In genomic region chr12:100887801-100888258, GRCm38 (mm10) we compare ENCODE assay signal across 8 mouse cellular contexts. TPM values are rescaled to one million over a fixed set of nuclear protein-coding genes. Genes with fewer than 3 reads are reported as not detected.
A peak's percentile ranks its signal among the peaks of the same experiment; 100 is the strongest.
DNase-seq lines count a peak whose midpoint lies in the region; ATAC-seq and TF ChIP-seq lines count a peak whose summit lies in the region.

No protein-coding gene starts in this region.

- H3K9ac ChIP-seq in hindbrain, embryonic 14.5 days = no peak overlapping the region
- H3K9ac ChIP-seq in hindbrain, embryonic 11.5 days (ENCODE audit: low read depth, low read length) = no peak overlapping the region
- no peak overlapping the region for H3K9ac ChIP-seq in embryonic facial prominence, embryonic 15.5 days
- no peak overlapping the region for H3K9ac ChIP-seq in intestine, postnatal 0 days (ENCODE audit: low read depth, low read length)

- H3K36me3 ChIP-seq in hindbrain, embryonic 14.5 days (replicated peaks; ENCODE audit: control insufficient read depth, insufficient read depth) = no peaks in the 10 kb centered on the region
- no peaks in the 10 kb centered on the region for H3K36me3 ChIP-seq in hindbrain, embryonic 11.5 days (ENCODE audit: control insufficient read depth, insufficient read depth, low read length)
- H3K36me3 ChIP-seq in embryonic facial prominence, embryonic 15.5 days = no peaks in the 10 kb centered on the region
- no peaks in the 10 kb centered on the region for H3K36me3 ChIP-seq in intestine, postnatal 0 days (ENCODE audit: control insufficient read depth, insufficient read depth)

- no peaks in the 10 kb centered on the region for H3K9me3 ChIP-seq in hindbrain, embryonic 14.5 days (ENCODE audit: control insufficient read depth, low read length)
- no peaks in the 10 kb centered on the region for H3K9me3 ChIP-seq in hindbrain, embryonic 11.5 days (ENCODE audit: control insufficient read depth, low read length)
- no peaks in the 10 kb centered on the region for H3K9me3 ChIP-seq in embryonic facial prominence, embryonic 15.5 days (replicated peaks)
- H3K9me3 ChIP-seq in intestine, postnatal 0 days (ENCODE audit: control insufficient read depth) = no peaks in the 10 kb centered on the region

- TF ChIP-seq CTCF in intestine, postnatal 0 days (IDR thresholded peaks at IDR 0.05; ENCODE audit: low read depth) = peak; percentile 29; the same call in 1 of the 2 replicates

- no peaks in the 10 kb centered on the region for H3K27me3 ChIP-seq in hindbrain, embryonic 14.5 days (ENCODE audit: control insufficient read depth, insufficient read depth, low read length)
- H3K27me3 ChIP-seq in hindbrain, embryonic 11.5 days (ENCODE audit: control insufficient read depth, insufficient read depth, low read length) = no peaks in the 10 kb centered on the region
- 0 out of 2 replicates have a peak, but pooled peaks cover 4% of the 10 kb centered on the region for H3K27me3 ChIP-seq in embryonic facial prominence, embryonic 15.5 days
- H3K27me3 ChIP-seq in intestine, postnatal 0 days (replicated peaks; ENCODE audit: control insufficient read depth, insufficient read depth, low read length) = no peaks in the 10 kb centered on the region

- H3K4me2 ChIP-seq in hindbrain, embryonic 14.5 days (replicated peaks) = no peak overlapping the region; the same call in 1 of the 2 replicates
- H3K4me2 ChIP-seq in hindbrain, embryonic 11.5 days (replicated peaks; ENCODE audit: low read depth, low read length) = no peak overlapping the region
- H3K4me2 ChIP-seq in embryonic facial prominence, embryonic 15.5 days (replicated peaks) = peak overlapping the region; percentile 13; the same call in 1 of the 2 replicates
- no peak overlapping the region for H3K4me2 ChIP-seq in intestine, postnatal 0 days (replicated peaks; ENCODE audit: low read depth)

- H3K4me1 ChIP-seq in hindbrain, embryonic 14.5 days (replicated peaks; ENCODE audit: control insufficient read depth, insufficient read depth, low read length) = peaks cover 6% of the 10 kb centered on the region; the same call in 1 of the 2 replicates
- no peaks in the 10 kb centered on the region for H3K4me1 ChIP-seq in hindbrain, embryonic 11.5 days (replicated peaks; ENCODE audit: control insufficient read depth, insufficient read depth, low read length)
- peaks cover 7% of the 10 kb centered on the region for H3K4me1 ChIP-seq in embryonic facial prominence, embryonic 15.5 days
- H3K4me1 ChIP-seq in intestine, postnatal 0 days (replicated peaks; ENCODE audit: control insufficient read depth, insufficient read depth, low read length) = no peaks in the 10 kb centered on the region

- peak; percentile 42 for DNase-seq in hindbrain, embryonic 14.5 days (ENCODE audit: low spot score)
- DNase-seq in hindbrain, embryonic 11.5 days (ENCODE audit: low spot score) = no peak
- DNase-seq in Muller cell, postnatal 12 days (ENCODE audit: inconsistent ontology term) = peak; percentile 27
- DNase-seq in lung, postnatal 4 days = peak; percentile 39 to 74
- peak; percentile 89 for DNase-seq in telencephalon, adult 2 months (ENCODE audit: low read depth, low spot score)
- DNase-seq in c-Kit-positive CD71-positive TER-119-positive erythroid progenitor cells, embryonic 14.5 days (ENCODE audit: low spot score) = no peak

- H3K27ac ChIP-seq in hindbrain, embryonic 14.5 days = no peak overlapping the region
- H3K27ac ChIP-seq in hindbrain, embryonic 11.5 days (ENCODE audit: low read depth, low read length) = no peak overlapping the region
- H3K27ac ChIP-seq in embryonic facial prominence, embryonic 15.5 days (replicated peaks) = 0 out of 2 replicates have a peak overlapping the region, but pooled peaks have one; percentile 11
- H3K27ac ChIP-seq in intestine, postnatal 0 days (ENCODE audit: low read depth, low read length) = no peak overlapping the region

- H3K4me3 ChIP-seq in hindbrain, embryonic 14.5 days (replicated peaks; ENCODE audit: low read length) = no peak overlapping the region
- H3K4me3 ChIP-seq in hindbrain, embryonic 11.5 days (ENCODE audit: low read depth, low read length) = no peak overlapping the region
- no peak overlapping the region for H3K4me3 ChIP-seq in embryonic facial prominence, embryonic 15.5 days (replicated peaks)
- no peak overlapping the region for H3K4me3 ChIP-seq in intestine, postnatal 0 days (ENCODE audit: low read depth, low read length)

- peak; percentile 37; the same call in 1 of the 2 replicates for ATAC-seq in hindbrain, embryonic 14.5 days (ENCODE audit: low FRiP score)
- no peak for ATAC-seq in hindbrain, embryonic 11.5 days (ENCODE audit: low FRiP score)
- no peak for ATAC-seq in embryonic facial prominence, embryonic 15.5 days (ENCODE audit: insufficient number of reproducible peaks, low FRiP score, low TSS enrichment, low read depth)
- ATAC-seq in intestine, postnatal 0 days = no peak

- WGBS in hindbrain, embryonic 14.5 days = 45% methylated on average over 12 of the region's 12 CpGs
- 46% methylated on average over 12 of the region's 12 CpGs for WGBS in hindbrain, embryonic 11.5 days
- 30% methylated on average over 12 of the region's 12 CpGs for WGBS in embryonic facial prominence, embryonic 15.5 days
- WGBS in intestine, postnatal 0 days = 36% methylated on average over 12 of the region's 12 CpGs

RNA-seq across cellular contexts. Expression of gene Gpr68, which starts 20.2 kb away (rescaled TPM):
- 3.1 and 3.7 TPM in 2 replicates for polyA plus RNA-seq in hindbrain, embryonic 14.5 days (2014; fragmentation: Nextera tagmentation; extraction: Ambion mirVana)
- 0.22 TPM in 1 of 2 replicates, not detected in the other for polyA plus RNA-seq in hindbrain, embryonic 11.5 days (2014; fragmentation: Nextera tagmentation; extraction: Ambion mirVana)
- polyA plus RNA-seq in embryonic facial prominence, embryonic 15.5 days (2015; fragmentation: Nextera tagmentation; extraction: Ambion mirVana) = 0.65 and 0.98 TPM in 2 replicates
- 0.31 TPM in 2 replicates for polyA plus RNA-seq in intestine, postnatal 0 days (2015; fragmentation: Nextera tagmentation; extraction: Ambion mirVana)

Comparison
In these comparisons a context has a peak if more than half of its experiments do, and no peak if none do; other contexts are left out.
1. DNase-seq: peak in hindbrain, embryonic 14.5 days (single experiment), Muller cell, postnatal 12 days (single experiment), lung, postnatal 4 days (2 of 2) and telencephalon, adult 2 months (single experiment); none in hindbrain, embryonic 11.5 days (single experiment) and c-Kit-positive CD71-positive TER-119-positive erythroid progenitor cells, embryonic 14.5 days (single experiment).